Mouse (Mus musculus) MN1 (cell line): ENCODE results near the gene Yipf3.

Source experiments
- DNase-seq: peaks from one replicate; pipeline ENCODE4 v3.0.0-alpha.2; 2016; ENCODE audit warnings: low spot score

Gene Yipf3

DNA sequence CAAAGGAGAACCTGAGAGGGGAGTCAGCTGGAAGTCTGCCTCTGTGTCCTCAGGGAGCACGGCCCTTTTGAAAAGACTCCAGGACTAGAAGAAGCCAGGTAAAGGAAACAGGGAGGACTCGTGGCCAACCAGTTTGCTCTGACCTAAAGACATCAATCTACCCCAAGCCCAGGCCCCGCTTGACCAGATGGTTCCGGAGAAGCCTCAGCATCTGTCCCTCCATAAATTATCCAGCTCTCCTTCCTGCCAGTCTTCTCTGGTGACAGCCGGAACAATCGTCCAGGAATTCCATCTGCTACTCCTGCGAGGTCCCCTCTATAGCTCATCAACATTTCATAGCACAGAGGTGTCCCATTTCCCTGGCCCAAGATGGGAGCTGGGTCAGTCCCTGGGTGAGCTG is 36.8 kb downstream of the Yipf3 start:
- no peak for DNase-seq

DNA sequence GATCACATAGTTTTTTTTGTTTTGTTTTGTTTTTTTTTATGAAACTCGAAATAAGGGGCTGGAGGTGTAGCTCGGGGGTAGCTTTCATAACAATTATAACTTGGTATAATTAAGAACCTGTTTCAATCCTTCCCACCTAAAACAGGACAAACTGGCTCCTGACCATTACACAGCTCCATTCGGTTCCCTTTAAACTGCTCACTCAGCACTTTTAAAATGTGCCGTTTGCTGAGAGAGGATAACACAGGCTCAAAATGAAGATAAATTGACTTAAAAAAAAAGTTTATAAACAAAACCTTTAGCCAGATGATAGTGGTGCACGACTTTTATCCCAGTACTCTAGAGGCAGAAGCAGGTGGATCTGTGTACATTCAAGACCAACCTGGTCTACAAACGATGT is 37.5 kb downstream of the Yipf3 start:
- no peak for DNase-seq

DNA sequence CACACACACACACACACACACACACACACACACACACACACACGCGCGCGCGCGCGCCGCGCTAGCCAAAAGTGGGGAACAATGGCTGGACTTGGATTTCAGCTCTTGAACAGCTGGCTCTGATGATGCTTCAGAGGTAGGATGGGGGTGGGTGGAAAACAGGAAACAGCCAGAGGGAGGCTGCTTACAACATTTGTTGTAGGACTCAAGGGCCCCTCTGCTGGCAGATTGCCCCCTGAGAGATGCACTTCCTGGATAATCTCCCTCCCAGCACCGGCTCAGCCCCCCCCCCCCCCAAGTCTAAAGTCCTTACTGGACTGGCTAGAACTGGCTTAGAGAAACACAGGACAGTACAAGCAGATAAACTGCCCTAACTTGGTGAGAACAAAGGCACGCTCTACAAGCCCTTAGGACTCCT is 39.8 kb downstream of the Yipf3 start:
- peak; percentile 62 for DNase-seq

DNA sequence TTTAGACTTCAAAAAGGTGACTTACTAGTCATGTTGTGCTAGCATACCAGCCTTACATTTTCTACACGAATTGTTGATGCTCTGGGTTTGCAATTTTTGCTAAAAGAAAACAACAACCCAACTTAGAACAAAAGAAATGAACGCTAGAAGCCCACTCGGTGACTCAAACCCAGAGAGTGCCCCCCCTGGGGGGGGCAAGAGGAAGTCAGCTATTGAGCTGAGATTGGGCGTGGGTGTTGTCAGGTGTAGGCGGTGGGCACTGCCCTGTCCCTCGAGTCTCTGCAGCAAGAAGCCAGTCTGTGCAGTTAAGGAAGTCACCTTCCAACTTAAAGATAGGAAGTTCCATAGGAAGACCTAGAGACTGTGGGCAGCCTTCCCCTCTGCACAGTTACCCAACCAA is 48.7 kb downstream of the Yipf3 start:
- DNase-seq = no peak

DNA sequence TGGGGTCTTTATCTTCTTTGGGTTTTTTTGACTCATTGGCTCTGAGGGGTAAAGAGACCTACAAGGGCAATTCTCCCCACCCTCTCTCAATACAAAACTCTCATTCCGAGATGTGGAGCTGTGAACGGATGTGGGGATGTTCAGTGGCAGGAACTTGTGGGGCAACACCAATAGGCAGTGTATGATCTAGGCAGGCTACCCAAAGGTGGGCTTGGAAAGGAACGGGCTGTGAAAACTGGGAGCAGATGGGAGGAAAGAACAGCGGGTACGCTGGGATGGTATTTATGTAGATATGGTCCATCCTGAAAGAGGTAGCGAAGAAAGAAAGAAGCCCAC is 49.1 kb downstream of the Yipf3 start:
- DNase-seq = no peak

DNA sequence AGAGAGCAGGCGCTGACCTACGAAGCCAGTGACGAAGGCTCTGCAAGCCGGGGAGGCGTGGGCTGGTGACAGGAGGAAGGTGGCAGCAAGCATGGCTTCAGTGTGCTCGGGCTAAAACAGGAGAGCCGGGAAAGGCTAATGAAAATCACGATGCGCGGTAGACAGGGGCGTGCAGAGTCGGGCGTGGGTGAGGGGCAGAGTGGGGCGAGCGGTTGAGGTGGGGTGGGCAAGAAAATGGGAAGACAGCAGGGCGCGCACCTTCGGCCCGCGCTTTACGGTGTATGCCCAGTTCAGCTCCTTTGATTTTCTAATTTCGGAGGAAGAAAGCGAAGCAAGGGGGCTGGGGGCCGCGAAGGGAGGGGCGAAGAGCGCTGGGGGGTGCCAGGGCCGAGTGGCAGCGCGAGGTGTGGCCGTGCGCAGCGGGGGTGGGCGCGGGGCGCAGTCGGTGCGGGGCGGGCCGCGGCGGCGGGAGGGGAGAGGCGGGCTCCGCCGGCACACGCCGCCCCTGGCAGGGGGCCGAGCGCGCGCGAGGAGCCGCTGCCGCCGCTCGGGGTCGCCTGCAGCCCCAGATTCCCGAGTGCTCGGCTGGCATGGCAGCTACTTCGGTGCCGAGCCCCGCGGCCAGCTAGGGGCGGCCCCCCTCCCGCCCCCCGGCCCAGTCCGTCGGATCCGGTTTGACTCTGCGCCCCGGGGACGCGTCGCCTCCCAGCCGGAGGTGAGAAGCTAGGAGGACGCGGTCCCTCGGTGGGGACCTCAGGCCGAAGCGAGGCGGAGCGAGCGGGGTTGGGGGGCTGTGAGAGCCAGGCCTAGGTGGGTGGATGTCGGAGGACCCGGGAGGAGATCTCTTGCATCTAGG is 49.7 kb downstream of the Yipf3 start, which contains the start of gene Dlk2:
Dlk2 (plus strand) TSS at position 58 of the 856 bp plus-strand sequence.
- peak; percentile 39 for DNase-seq

DNA sequence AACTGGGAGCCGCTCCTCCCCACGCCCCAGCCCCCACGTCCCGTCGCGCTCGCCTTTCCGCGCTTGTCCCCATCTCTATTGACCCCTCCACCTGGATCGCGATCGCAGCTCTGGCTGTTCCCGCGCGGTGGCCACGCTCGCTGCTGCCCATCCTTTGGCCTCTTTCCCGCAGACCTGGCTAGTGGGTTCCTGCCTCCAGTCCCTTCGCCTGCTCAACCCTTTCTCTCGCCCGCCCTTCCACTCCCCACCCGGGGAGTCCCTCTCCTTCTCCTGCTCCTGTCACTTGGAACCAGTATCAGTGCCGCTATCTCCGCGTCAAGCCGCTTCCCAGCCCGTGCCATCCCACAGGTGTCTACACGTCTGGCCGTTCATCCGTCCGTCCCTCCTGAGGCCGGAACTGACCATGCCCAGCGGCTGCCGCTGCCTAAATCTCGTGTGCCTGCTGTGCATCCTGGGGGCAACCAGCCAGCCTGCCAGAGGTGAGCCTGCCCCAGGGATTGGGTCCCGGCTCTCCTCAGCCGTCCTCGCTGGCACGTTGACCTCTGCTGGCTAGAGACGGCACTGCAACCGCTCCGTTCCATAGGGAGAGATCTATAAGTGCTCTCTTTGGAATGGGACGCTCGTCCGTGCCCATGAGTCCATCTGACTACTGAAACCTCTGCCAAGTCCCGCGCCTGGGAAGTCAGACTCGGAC is 50.5 kb downstream of the Yipf3 start:
- peak; percentile 94 for DNase-seq

DNA sequence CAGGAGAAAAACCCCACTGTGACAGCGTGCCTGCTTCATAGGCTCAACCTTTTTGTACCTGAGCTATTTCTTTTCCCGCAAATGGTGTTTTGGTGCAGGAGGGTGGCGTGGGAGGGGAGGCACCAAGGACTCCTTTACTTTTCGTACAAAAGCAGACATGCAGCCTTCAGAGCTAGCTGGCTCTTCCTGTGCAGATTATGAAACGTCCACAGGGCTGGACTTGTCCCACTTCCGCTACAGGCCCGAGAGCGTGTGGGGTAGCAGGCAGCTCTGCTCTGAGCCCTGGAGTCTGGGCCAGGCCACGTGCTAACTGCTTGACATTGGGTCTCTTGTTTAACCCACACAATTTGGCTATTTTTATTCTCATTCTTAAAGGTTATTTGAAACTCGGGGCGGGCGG is 54.0 kb downstream of the Yipf3 start:
- DNase-seq = no peak
